Mouse (Mus musculus) MEL-GATA-1-ER (cell line): ENCODE measurements around the gene Lrp8.

Experiments used
- DNase-seq: peaks from one replicate; pipeline ENCODE4 v3.0.0-alpha.2; 2012; ENCODE audit warnings: low read depth; ENCODE audit errors: extremely low read depth

Lrp8 gene

DNA sequence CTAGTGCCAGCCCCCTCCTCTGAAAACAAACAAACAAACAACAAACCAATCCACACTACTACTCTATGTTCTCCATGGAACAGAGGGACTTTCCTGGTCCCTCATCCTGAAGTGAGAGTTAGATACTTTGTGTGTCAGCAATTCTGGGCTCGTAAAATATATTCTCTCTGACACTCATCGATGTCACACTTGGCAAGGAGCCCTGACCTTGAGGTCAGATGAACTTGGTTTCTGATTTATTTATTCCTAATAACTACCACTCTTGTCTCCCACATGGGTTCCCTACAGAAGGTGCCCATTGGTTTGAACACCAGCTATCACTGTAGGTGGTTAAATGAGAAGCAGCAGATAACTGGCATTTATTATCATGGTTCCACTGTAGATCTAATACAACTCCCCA lies 118.3 kb downstream of the Lrp8 start:
- DNase-seq, result no peak

DNA sequence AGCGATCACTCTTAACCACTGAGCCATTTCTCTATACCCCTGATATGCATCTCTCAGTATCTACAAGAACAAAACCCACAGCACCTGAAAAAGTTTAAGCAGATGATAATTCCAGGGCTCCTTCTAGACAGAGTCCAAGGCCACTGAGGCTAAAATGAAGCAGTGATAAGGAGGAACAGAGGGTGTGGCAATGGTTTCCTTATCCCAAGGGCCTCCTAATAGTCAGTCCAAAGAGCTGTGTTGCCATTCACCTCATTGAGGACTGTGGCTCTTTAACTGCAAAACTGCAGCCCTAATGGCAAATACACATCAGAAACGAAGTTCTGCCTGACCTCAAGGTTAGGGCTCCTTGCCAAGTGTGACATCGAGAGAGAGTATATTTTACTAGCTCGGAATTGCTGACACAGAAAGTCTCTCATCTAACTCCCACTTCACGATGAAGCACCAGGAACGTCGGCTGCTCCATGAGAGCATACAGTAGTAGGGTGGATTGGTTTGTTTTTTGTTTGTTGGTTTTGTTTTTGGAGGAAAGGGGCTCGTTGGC lies 119.2 kb downstream of the Lrp8 start:
- no peak for DNase-seq

DNA sequence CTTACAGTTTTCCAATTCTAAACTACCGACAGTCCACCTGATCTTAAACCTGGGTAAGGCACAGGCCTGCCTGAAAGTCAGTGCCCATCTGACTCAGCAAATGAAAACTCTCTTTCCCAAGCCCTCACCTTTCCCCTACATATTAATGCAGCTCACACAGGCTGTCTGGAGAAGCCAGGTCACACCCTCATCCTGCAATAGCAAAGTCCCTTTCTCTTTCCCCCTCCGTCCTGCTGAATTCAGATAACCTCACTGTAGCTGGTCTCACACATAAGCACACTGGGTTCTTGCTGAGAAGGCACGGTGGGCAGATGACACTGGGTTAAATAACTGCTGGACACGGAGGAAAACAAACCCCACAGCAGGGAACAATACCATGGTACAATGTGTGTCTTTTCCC lies 119.9 kb downstream of the Lrp8 start:
- no peak for DNase-seq

DNA sequence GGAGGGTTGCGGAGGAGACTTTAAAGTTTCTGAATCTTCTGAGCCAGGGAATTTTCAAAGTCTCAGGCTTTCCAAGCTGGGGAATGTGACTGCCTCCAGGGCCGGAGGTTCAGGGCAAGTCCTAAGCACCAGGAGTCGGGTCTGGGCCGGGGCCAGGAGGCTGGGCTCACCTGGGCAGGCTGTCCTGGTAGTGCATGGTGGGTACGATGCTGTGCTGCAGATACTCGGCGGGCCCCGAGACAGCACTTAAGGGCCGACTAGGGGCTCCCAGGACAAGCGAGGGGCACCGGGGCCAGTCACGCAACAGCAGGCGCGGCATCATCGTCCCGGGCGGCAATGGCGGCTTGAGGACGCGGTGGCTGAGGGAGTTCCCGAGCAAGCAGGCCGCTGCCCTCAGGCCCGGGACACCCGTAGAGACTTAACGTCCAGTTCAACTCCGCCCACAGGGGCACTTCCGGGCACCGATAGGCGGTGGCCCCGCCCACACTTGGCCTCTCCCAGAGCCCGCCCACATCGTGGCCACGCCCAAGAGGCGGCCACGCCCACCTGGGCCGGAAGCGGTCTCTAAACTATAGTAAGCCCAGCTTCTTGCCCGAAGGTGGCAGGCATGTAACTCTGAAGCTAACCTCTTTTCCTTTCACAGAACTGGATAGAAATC lies 121.2 kb downstream of the Lrp8 start, which contains the start of gene Cpt2:
Gene Cpt2, minus strand, starts transcription at position 466 of the 658 bp plus-strand sequence.
- peak; percentile 70 for DNase-seq

DNA sequence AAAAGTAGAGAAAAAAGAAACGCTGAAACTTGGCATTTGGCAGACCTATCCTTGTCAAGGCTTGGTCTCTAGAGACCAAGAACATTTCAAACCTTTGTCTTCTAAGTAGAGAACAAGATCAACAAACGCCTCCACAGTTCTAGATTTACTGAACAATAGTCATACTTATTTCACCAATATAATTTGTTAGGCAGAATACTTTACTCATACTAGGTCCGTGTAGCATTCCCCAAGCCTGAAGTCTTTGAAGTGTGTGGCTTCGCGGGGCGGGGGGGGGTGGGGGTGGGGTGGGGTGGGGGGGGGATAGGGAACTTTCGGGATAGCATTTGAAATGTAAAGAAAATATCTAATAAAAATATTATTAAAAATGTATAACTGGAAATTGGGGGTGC lies 121.7 kb downstream of the Lrp8 start:
- DNase-seq, result no peak
